Mouse (Mus musculus) CH12.LX (cell line): ENCODE data around the gene Pom121. TPM values are rescaled to one million over a fixed set of nuclear protein-coding genes. Genes with fewer than 3 reads are reported as not detected.

Experiments used
- DNase-seq: peaks from one replicate; pipeline ENCODE4 v3.0.0-alpha.2; 2013; ENCODE audit errors: extremely low read depth
- H3K27ac ChIP-seq: 2 replicates; pipeline ENCODE4 v1.5.1; 2012; ENCODE audit warnings: low read depth, mild to moderate bottlenecking, control low read depth, moderate library complexity; ENCODE audit not compliant: insufficient read depth
- H3K27me3 ChIP-seq: replicated peaks from 2 replicates; pipeline ENCODE3; 2012; ENCODE audit warnings: inconsistent platforms
- H3K36me3 ChIP-seq, 2 experiments: replicated peaks in 1 of 2; 2 replicates each; pipeline versions ENCODE3 to v1.6.1; 2012; ENCODE audit warnings: inconsistent platforms in 1 of 2, low read length in 1 of 2, mild to moderate bottlenecking in 1 of 2, mixed read lengths in 1 of 2, moderate library complexity in 1 of 2; ENCODE audit not compliant: control insufficient read depth in 1 of 2, insufficient read depth in 1 of 2
- H3K4me1 ChIP-seq, 2 experiments: 2 replicates each; pipeline ENCODE4 v1.6.1; 2012; ENCODE audit warnings: inconsistent platforms in 1 of 2, moderate library complexity in 1 of 2; ENCODE audit not compliant: insufficient read depth in 2 of 2, control insufficient read depth in 1 of 2
- H3K4me2 ChIP-seq: 2 replicates; pipeline ENCODE4 v1.6.1; 2012; ENCODE audit warnings: low read depth, mild to moderate bottlenecking, control low read depth; ENCODE audit not compliant: poor library complexity, insufficient read depth, severe bottlenecking
- H3K4me3 ChIP-seq, 3 experiments: fragments of 150-350 bp in 1 of 3; sonication (generic) in 1 of 3; replicated peaks in 1 of 3; 2 replicates each; pipeline versions ENCODE3 to v1.5.1; 2011 to 2012; ENCODE audit warnings: low read depth in 2 of 3, low read length in 2 of 3, mild to moderate bottlenecking in 2 of 3, moderate library complexity in 2 of 3, control low read depth in 1 of 3, improper control_type of control experiment in 1 of 3, inconsistent platforms in 1 of 3, mixed read lengths in 1 of 3; ENCODE audit not compliant: poor library complexity in 1 of 3
- H3K79me2 ChIP-seq: replicated peaks from 2 replicates; pipeline ENCODE4 v1.6.1; 2012; ENCODE audit warnings: mild to moderate bottlenecking, moderate library complexity; ENCODE audit not compliant: control insufficient read depth, poor library complexity, insufficient read depth, severe bottlenecking; ENCODE audit errors: extremely low read depth
- H3K9ac ChIP-seq: 2 replicates; pipeline ENCODE4 v1.6.1; 2012; ENCODE audit warnings: low read depth, mild to moderate bottlenecking, control low read depth, moderate library complexity; ENCODE audit not compliant: insufficient read depth
- H3K9me3 ChIP-seq: replicated peaks from 2 replicates; pipeline ENCODE3; 2012; ENCODE audit warnings: low read length, inconsistent platforms, mixed read lengths
- BHLHE40 ChIP-seq: IDR thresholded peaks from 2 replicates; pipeline ENCODE4 v1.6.1; 2011; ENCODE audit warnings: mild to moderate bottlenecking, low read depth, low read length, improper control_type of control experiment
- CHD1 ChIP-seq: IDR thresholded peaks from 2 replicates; pipeline ENCODE4 v1.6.1; 2012; ENCODE audit warnings: low read depth, low read length, improper control_type of control experiment, inconsistent platforms
- CTCF ChIP-seq, 2 experiments: IDR thresholded peaks in 1 of 2; conservative IDR thresholded peaks in 1 of 2; 2 replicates each; pipeline ENCODE4 v1.5.1; 2011 to 2012; ENCODE audit warnings: low read depth in 2 of 2, low read length in 2 of 2, improper control_type of control experiment in 1 of 2, inconsistent platforms in 1 of 2, mild to moderate bottlenecking in 1 of 2, moderate library complexity in 1 of 2
- E2F4 ChIP-seq: IDR thresholded peaks from 2 replicates; pipeline ENCODE4 v1.6.1; 2011; ENCODE audit warnings: low read depth, low read length, improper control_type of control experiment; ENCODE audit not compliant: insufficient replicate concordance
- ELF1 ChIP-seq: IDR thresholded peaks from 2 replicates; pipeline ENCODE4 v1.6.1; 2014; ENCODE audit warnings: low read depth, mild to moderate bottlenecking, inconsistent platforms, low read length, improper control_type of control experiment
- ETS1 ChIP-seq: conservative IDR thresholded peaks from 2 replicates; pipeline ENCODE4 v1.6.1; 2012; ENCODE audit warnings: low read depth, mild to moderate bottlenecking, inconsistent platforms, low read length, improper control_type of control experiment, moderate library complexity
- GABPA ChIP-seq: IDR thresholded peaks from 2 replicates; pipeline ENCODE4 v1.6.1; 2012; ENCODE audit warnings: low read depth, low read length, improper control_type of control experiment, inconsistent platforms; ENCODE audit not compliant: insufficient replicate concordance
- HCFC1 ChIP-seq: IDR thresholded peaks from 2 replicates; pipeline ENCODE4 v1.6.1; 2012; ENCODE audit warnings: low read depth, mild to moderate bottlenecking, inconsistent platforms, low read length, improper control_type of control experiment
- JUN ChIP-seq: IDR thresholded peaks from 2 replicates; pipeline ENCODE4 v1.6.1; 2011; ENCODE audit warnings: low read depth, mild to moderate bottlenecking, low read length, improper control_type of control experiment, moderate library complexity; ENCODE audit not compliant: insufficient read depth
- KAT2A ChIP-seq: IDR thresholded peaks from 2 replicates; pipeline ENCODE4 v1.6.1; 2012; ENCODE audit warnings: low read length, improper control_type of control experiment, inconsistent platforms; ENCODE audit not compliant: insufficient replicate concordance
- MAZ ChIP-seq: IDR thresholded peaks from 2 replicates; pipeline ENCODE4 v1.6.1; 2012; ENCODE audit warnings: low read depth, mild to moderate bottlenecking, inconsistent platforms, low read length, improper control_type of control experiment, moderate library complexity
- MEF2A ChIP-seq: IDR thresholded peaks from 2 replicates; pipeline ENCODE4 v1.6.1; 2014; ENCODE audit warnings: low read depth, mild to moderate bottlenecking, inconsistent platforms, low read length, improper control_type of control experiment, borderline replicate concordance
- MXI1 ChIP-seq: IDR thresholded peaks from 2 replicates; pipeline ENCODE4 v1.6.1; 2011; ENCODE audit warnings: mild to moderate bottlenecking, low read depth, low read length, improper control_type of control experiment
- MYC ChIP-seq: IDR thresholded peaks from 2 replicates; pipeline ENCODE4 v1.6.1; 2011; ENCODE audit warnings: low read depth, mild to moderate bottlenecking, improper control_type of control experiment, low read length
- NELFE ChIP-seq: IDR thresholded peaks from 2 replicates; pipeline ENCODE4 v1.6.1; 2011; ENCODE audit warnings: low read depth, low read length, improper control_type of control experiment
- POLR2AphosphoS2 ChIP-seq: IDR thresholded peaks from 2 replicates; pipeline ENCODE4 v1.6.1; 2011; ENCODE audit warnings: low read depth, low read length, improper control_type of control experiment
- RAD21 ChIP-seq: IDR thresholded peaks from 2 replicates; pipeline ENCODE4 v1.6.1; 2011; ENCODE audit warnings: low read depth, mild to moderate bottlenecking, low read length, improper control_type of control experiment, moderate library complexity
- RCOR1 ChIP-seq: conservative IDR thresholded peaks from 2 replicates; pipeline ENCODE4 v1.6.1; 2012; ENCODE audit warnings: low read depth, mild to moderate bottlenecking, inconsistent platforms, low read length, improper control_type of control experiment
- SIN3A ChIP-seq: IDR thresholded peaks from 2 replicates; pipeline ENCODE4 v1.6.1; 2012; ENCODE audit warnings: low read length, improper control_type of control experiment, inconsistent platforms
- SMC3 ChIP-seq: IDR thresholded peaks from 2 replicates; pipeline ENCODE4 v1.6.1; 2011; ENCODE audit warnings: low read depth, low read length, improper control_type of control experiment
- TCF12 ChIP-seq: IDR thresholded peaks from 2 replicates; pipeline ENCODE4 v1.6.1; 2014; ENCODE audit warnings: low read depth, mild to moderate bottlenecking, inconsistent platforms, low read length, improper control_type of control experiment
- UBTF ChIP-seq: IDR thresholded peaks from 2 replicates; pipeline ENCODE4 v1.6.1; 2012; ENCODE audit warnings: low read depth, mild to moderate bottlenecking, inconsistent platforms, low read length, improper control_type of control experiment, moderate library complexity
- USF1 ChIP-seq: IDR thresholded peaks from 2 replicates; pipeline ENCODE4 v1.6.1; 2014; ENCODE audit warnings: low read depth, mild to moderate bottlenecking, inconsistent platforms, low read length, improper control_type of control experiment
- USF2 ChIP-seq: conservative IDR thresholded peaks from 2 replicates; pipeline ENCODE4 v1.6.1; 2011; ENCODE audit warnings: low read depth, low read length, improper control_type of control experiment
- ZC3H11A ChIP-seq: IDR thresholded peaks from 2 replicates; pipeline ENCODE4 v1.6.1; 2012; ENCODE audit warnings: low read depth, mild to moderate bottlenecking, inconsistent platforms, low read length, improper control_type of control experiment
- ZNF384 ChIP-seq: IDR thresholded peaks from 2 replicates; pipeline ENCODE4 v1.6.1; 2012; ENCODE audit warnings: low read depth, low read length, improper control_type of control experiment, inconsistent platforms
- dilution Hi-C: fragments of 300-500 bp; cut with MboI; formaldehyde crosslinking; loops from 2 replicates; pipeline ENCODE4 v1.14.3; 2020; ENCODE audit warnings: low sequenced_read_pairs; ENCODE audit not compliant: extremely low pct_unique_long_range_greater_than_20kb, extremely low pct_ligation_motif_present
- in situ Hi-C: fragments of 300-500 bp; cut with MboI; formaldehyde crosslinking; loops from 3 replicates; pipeline ENCODE4 v1.14.3; 2019; ENCODE audit warnings: low sequenced_read_pairs, low pct_ligation_motif_present, low pct_unique_long_range_greater_than_20kb, mixed read lengths
- polyA plus RNA-seq: library from polyadenylated mRNA; unstranded; fragments of >175 nt; gene quantifications from 2 replicates; pipeline ENCODE4 v1.2.1, GENCODE M21; 2012; ENCODE audit warnings: low read depth; ENCODE audit not compliant: insufficient read length
- total RNA-seq, 2 experiments: library from RNA; depleted of rRNA; stranded (reverse); fragments of 300-350 nt in 1 of 2; fragments of >200 nt in 1 of 2; gene quantifications; 2 replicates each; pipeline ENCODE4 v1.2.3; 2012 to 2014

The Pom121 gene
- total and polyA plus RNA-seq, 3 experiments: 3.4 to 54.0 (median 10.4) TPM

DNA sequence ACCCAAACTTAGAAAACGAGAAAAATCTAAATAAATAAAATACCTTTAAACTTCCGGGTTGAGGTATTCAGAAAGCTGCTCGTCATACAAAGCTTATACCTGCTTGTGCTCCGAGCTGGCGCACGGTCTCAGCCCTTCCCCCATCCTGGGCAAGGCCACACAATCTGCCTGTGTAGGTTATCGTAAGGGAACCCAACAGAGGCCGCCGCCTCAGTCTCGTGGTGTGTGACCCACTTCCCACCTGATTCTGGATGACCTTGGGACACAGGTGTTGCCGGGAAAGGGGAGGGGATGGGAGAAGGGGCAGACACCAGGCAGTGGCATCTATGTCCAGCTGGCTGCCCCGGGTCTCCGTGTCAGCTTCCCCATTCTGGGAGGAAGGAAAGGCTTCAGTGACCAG, 42.7 kb downstream of the Pom121 start:
- H3K4me3 ChIP-seq: no peak overlapping the region
- no peak overlapping the region for H3K4me2 ChIP-seq
- in situ Hi-C loops (no loop called here), dilution Hi-C loops (no loop called here)
- no peaks in the 10 kb centered on the region for H3K9me3 ChIP-seq
- H3K79me2 ChIP-seq: no peaks in the 10 kb centered on the region
- H3K27ac ChIP-seq: no peak overlapping the region
- peaks cover 64% of the 10 kb centered on the region for H3K27me3 ChIP-seq
- H3K4me1 ChIP-seq: peaks cover 0 to 3% of the 10 kb centered on the region in 2 experiments; a peak in 1 of 4 replicates
- no peak for DNase-seq
- no peak overlapping the region for H3K9ac ChIP-seq
- no peaks in the 10 kb centered on the region for H3K36me3 ChIP-seq
- TF ChIP-seq CHD1: no peak
- TF ChIP-seq ELF1: no peak
- TF ChIP-seq POLR2AphosphoS2: no peak
- TF ChIP-seq ZNF384: no peak
- TF ChIP-seq CTCF (conservative IDR thresholded peaks at IDR 0.05 in 1 of 2, IDR thresholded peaks at IDR 0.05 in 1 of 2; ENCODE audit: low read depth in 2 of 2, low read length in 2 of 2): no peak
- TF ChIP-seq RAD21: no peak
- TF ChIP-seq ETS1: no peak
- TF ChIP-seq USF2: no peak
- no peak for TF ChIP-seq GABPA
- no peak for TF ChIP-seq RCOR1

DNA sequence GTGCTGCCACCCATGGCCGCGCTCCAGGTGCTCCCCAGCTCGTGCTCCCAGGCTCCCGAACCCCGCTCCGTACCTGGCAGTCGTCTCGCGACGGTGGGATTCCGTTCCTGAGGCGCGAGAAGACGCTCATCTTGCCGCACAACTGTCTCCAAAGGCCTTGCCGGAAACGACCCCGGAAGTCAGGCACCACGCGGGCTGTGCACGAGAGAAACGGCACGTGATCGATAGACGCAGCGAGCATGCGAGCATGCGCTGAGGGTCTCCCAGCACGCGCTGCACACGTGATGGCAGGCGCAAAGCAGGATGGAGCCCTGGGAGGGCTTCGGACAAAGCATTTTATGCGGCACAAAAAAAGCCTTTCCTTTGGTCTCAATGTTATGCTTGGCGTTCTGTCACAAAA, 44.5 kb downstream of the Pom121 start, which contains the start of gene Fkbp6:
TSS of gene Fkbp6 (minus strand) at position 183 of the 400 bp plus-strand sequence.
- in situ Hi-C loops: no loop called here
- DNase-seq: no peak
- no peak within 1 kb of the TSS for H3K27ac ChIP-seq
- no peaks in the 10 kb centered on the region for H3K36me3 ChIP-seq
- TF ChIP-seq SMC3 (no peak), UBTF (no peak), KAT2A (no peak), ZNF384 (no peak), USF1 (no peak)
- TF ChIP-seq, all 38 proteins: peak for 0
- no peak within 1 kb of the TSS for H3K4me2 ChIP-seq
- H3K27me3 ChIP-seq: peaks cover 64% of the 10 kb centered on the region
- H3K4me3 ChIP-seq: no peak within 1 kb of the TSS
- H3K4me1 ChIP-seq: peaks cover 0 to 3% of the 10 kb centered on the region in 2 experiments; a peak in 1 of 4 replicates
- no peak within 1 kb of the TSS for H3K9ac ChIP-seq
- H3K9me3 ChIP-seq: no peaks in the 10 kb centered on the region
- no peaks in the 10 kb centered on the region for H3K79me2 ChIP-seq
- dilution Hi-C loops: no loop called here

DNA sequence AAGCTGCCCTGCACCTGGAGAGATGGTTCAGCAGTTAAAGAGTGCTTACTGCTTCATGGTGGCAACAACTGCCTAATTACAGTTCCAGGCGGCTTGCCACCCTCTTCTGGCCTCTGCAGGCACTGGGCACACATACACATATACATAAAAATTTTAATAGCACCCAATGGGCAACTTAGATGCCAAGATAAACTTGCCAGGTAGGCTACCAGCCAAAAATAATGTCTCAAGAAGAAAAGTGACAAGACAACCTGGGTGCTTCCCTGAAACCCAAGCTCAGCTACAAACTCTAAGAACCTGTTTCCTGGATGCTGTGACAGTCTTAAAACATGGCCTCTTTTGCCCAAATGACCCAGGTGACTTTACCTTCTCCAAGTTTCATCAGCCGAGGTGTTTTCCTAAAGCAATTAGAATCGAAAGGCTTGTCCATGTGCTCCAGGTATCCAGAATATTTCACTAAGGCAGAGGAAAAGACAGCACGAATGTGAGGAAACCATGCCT, 46.8 kb downstream of the Pom121 start:
- Histone ChIP-seq H3K79me2 (no peaks in the 10 kb centered on the region), H3K9ac (no peak overlapping the region), H3K27ac (no peak overlapping the region), H3K36me3 (no peaks in the 10 kb centered on the region), H3K4me2 (no peak overlapping the region), H3K27me3 (peaks cover 65% of the 10 kb centered on the region), H3K9me3 (no peaks in the 10 kb centered on the region), H3K4me3 (no peak overlapping the region), H3K4me1 (peaks cover 0 to 3% of the 10 kb centered on the region in 2 experiments; a peak in 1 of 4 replicates)
- dilution Hi-C loops: no loop called here
- in situ Hi-C loops: no loop called here
- DNase-seq: no peak
- TF ChIP-seq TCF12 (no peak), E2F4 (no peak), BHLHE40 (no peak), JUN (no peak), ZNF384 (no peak), CTCF (conservative IDR thresholded peaks at IDR 0.05 in 1 of 2, IDR thresholded peaks at IDR 0.05 in 1 of 2; ENCODE audit: low read depth in 2 of 2, low read length in 2 of 2) (no peak), HCFC1 (no peak), NELFE (no peak), MEF2A (no peak), MXI1 (no peak), MYC (no peak), KAT2A (no peak), SIN3A (no peak), ZC3H11A (no peak), MAZ (no peak)
